Mouse (Mus musculus): ENCODE results near the gene E130308A19Rik.

GRCm38 (mm10) chr4:59642657-59643056, 16.6 kb downstream of the E130308A19Rik start:
- TF ChIP-seq CTCF (IDR thresholded peaks at IDR 0.05; ENCODE audit: low read depth, low read length) (no peak), POLR2A (IDR thresholded peaks at IDR 0.05; ENCODE audit: borderline replicate concordance, low read depth, low read length) (no peak)

Measured in bone marrow macrophage, adult 2 months (primary cell).